Mouse (Mus musculus) embryonic facial prominence, embryonic 12.5 days (tissue): ENCODE results near the gene Gm21409. TPM values are rescaled to one million over a fixed set of nuclear protein-coding genes. Genes with fewer than 3 reads are reported as not detected.
"Not testable (repeated sequence)": the region's sequence is repeated elsewhere in the genome, so short reads cannot be mapped to it uniquely, and the experiment has no call there.

ENCODE experiments used
- ATAC-seq: fragments of 200-750 bp; cut with Nextera tagmentation; 2 replicates; pipeline ENCODE4 v1.8.0; 2017; ENCODE audit not compliant: insufficient number of reproducible peaks, insufficient read depth, low FRiP score, low TSS enrichment
- H3K27ac ChIP-seq: fragments of 300-500 bp; sonication (generic); 2 replicates; pipeline ENCODE4 v1.5.1; 2016; ENCODE audit warnings: mild to moderate bottlenecking
- H3K27me3 ChIP-seq: fragments of 300-500 bp; sonication (generic); 2 replicates; pipeline ENCODE4 v1.6.1; 2016; ENCODE audit warnings: mild to moderate bottlenecking, moderate library complexity
- H3K36me3 ChIP-seq: fragments of 300-500 bp; sonication (generic); 2 replicates; pipeline ENCODE4 v1.6.1; 2016; ENCODE audit warnings: mild to moderate bottlenecking
- H3K4me1 ChIP-seq: fragments of 300-500 bp; sonication (generic); 2 replicates; pipeline ENCODE4 v1.6.1; 2016
- H3K4me2 ChIP-seq: fragments of 300-500 bp; sonication (generic); replicated peaks from 2 replicates; pipeline ENCODE4 v1.6.1; 2016; ENCODE audit warnings: mild to moderate bottlenecking, moderate library complexity
- H3K4me3 ChIP-seq: fragments of 300-500 bp; sonication (generic); 2 replicates; pipeline ENCODE4 v1.5.1; 2016; ENCODE audit warnings: mild to moderate bottlenecking
- H3K9ac ChIP-seq: fragments of 300-500 bp; sonication (generic); 2 replicates; pipeline ENCODE4 v1.6.1; 2016; ENCODE audit warnings: mild to moderate bottlenecking, moderate library complexity
- H3K9me3 ChIP-seq: fragments of 300-500 bp; sonication (generic); 2 replicates; pipeline ENCODE4 v1.6.1; 2016; ENCODE audit warnings: mild to moderate bottlenecking, moderate library complexity
- WGBS: fragments of 180-500 bp; shearing (Covaris S2); methylation state at CpG from one replicate; pipeline ENCODE4 v1.1.7; 2016; 5-methylcytosine and 5-hydroxymethylcytosine counted together
- polyA plus RNA-seq: library from polyadenylated mRNA; unstranded; fragments of >200 nt; fragmentation: Nextera tagmentation; extraction: Ambion mirVana; gene quantifications from 2 replicates; pipeline ENCODE4 v1.2.1, GENCODE M21; 2016

Gene Gm21409
- polyA plus RNA-seq: not detected in 2 replicates

DNA sequence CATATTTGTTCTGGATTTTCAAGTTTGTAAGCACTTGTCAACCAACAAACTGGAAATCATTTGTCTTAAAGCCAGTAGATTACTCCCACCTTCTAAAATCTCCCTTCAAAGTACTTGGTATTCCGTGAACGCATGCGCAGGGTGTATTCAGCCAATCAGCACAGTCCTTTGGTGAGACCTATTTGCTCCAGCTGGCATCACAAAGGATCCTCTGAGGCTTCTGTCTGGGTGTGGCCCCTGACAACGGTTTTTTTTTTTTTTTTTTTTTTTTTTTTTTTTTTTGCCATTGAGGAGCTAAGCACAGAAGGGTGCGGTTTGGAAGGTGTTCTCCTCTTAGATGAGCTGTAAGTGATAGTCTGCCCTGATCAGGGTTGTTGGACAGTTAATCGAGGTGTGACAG is at the start of gene Gm21409:
TSS of gene Gm21409 (plus strand) at position 301 of the 400 bp plus-strand sequence.
- not testable (repeated sequence) for H3K9ac ChIP-seq, H3K4me1 ChIP-seq, H3K27ac ChIP-seq, ATAC-seq, H3K4me2 ChIP-seq, H3K36me3 ChIP-seq, H3K27me3 ChIP-seq, H3K4me3 ChIP-seq, H3K9me3 ChIP-seq
- WGBS: no CpG with 5 or more reads among the region's 6 CpGs

Other genes starting within 250 kb of the Gm21409 start
- gene Gm21394, start 181.8 kb upstream of the Gm21409 start, polyA plus RNA-seq: not detected in 2 replicates